Mouse (Mus musculus): ENCODE data around the gene Plpp3. TPM values are rescaled to one million over a fixed set of nuclear protein-coding genes. Genes with fewer than 3 reads are reported as not detected.

The Plpp3 gene
- under 1 TPM; 0.24 to 0.31 TPM for total RNA-seq (2023)

GRCm38 (mm10) chr4:105157276-105158168 lies at the start of gene Plpp3:
Plpp3 (plus strand) TSS chr4:105157347.

GRCm38 (mm10) chr4:105109199-105109989 lies 47.8 kb upstream of the Plpp3 start, which contains the start of gene Prkaa2:
Prkaa2 (minus strand) TSS chr4:105109890.

Other genes with a start within 250 kb of the Plpp3 start
- not detected for gene Fyb2, start 243.9 kb upstream of the Plpp3 start, total RNA-seq (2023)
- under 1 TPM; 0.07 to 0.13 TPM for gene Prkaa2, start 47.5 kb upstream of the Plpp3 start, total RNA-seq (2023)